Mouse (Mus musculus) lung, postnatal 14 days (tissue): Measurements from ENCODE around the gene Prpf40a.

Experiments
- DNase-seq: peaks from one replicate; pipeline ENCODE4 v3.0.0; 2021

The Prpf40a gene

GRCm38 (mm10) chr2:53105408-53105807, 85.7 kb downstream of the Prpf40a start:
- no peak for DNase-seq

GRCm38 (mm10) chr2:53102901-53103300, 88.2 kb downstream of the Prpf40a start:
- no peak for DNase-seq

- DNase-seq: no peak
These were observed 89.0 kb downstream of the Prpf40a start for GRCm38 (mm10) chr2:53101885-53102740.

GRCm38 (mm10) chr2:53100093-53100492, 91.0 kb downstream of the Prpf40a start:
- no peak for DNase-seq

GRCm38 (mm10) chr2:53095489-53095888, 95.6 kb downstream of the Prpf40a start:
- no peak for DNase-seq

GRCm38 (mm10) chr2:53095031-53095430, 96.1 kb downstream of the Prpf40a start:
- no peak for DNase-seq

- DNase-seq: no peak
These were observed 102.3 kb downstream of the Prpf40a start for GRCm38 (mm10) chr2:53088744-53089143.

- peak; percentile 73 for DNase-seq
These were observed 105.4 kb downstream of the Prpf40a start for GRCm38 (mm10) chr2:53085617-53086202.
